Mouse (Mus musculus): Measurements from ENCODE around the gene Slit2. TPM values are rescaled to one million over a fixed set of nuclear protein-coding genes. Genes with fewer than 3 reads are reported as not detected.
"Not testable (repeated sequence)": the region's sequence is repeated elsewhere in the genome, so short reads cannot be mapped to it uniquely, and the experiment has no call there.

The Slit2 gene
- polyA plus RNA-seq, 1 experiment from 2014 or later, result 48.7 TPM

GRCm38 (mm10) chr5:48230430-48231080, 247.6 kb downstream of the Slit2 start:
- Histone ChIP-seq H3K9me3 (ENCODE audit: control insufficient read depth, low read depth, low read length) (no peaks in the 10 kb centered on the region), H3K36me3 (ENCODE audit: control insufficient read depth, insufficient read depth, low read length) (no peaks in the 10 kb centered on the region), H3K4me2 (replicated peaks; ENCODE audit: low read depth, low read length) (no peak overlapping the region), H3K27ac (ENCODE audit: low read length) (no peak overlapping the region), H3K4me1 (ENCODE audit: control insufficient read depth, insufficient read depth, low read length) (no peaks in the 10 kb centered on the region), H3K9ac (replicated peaks; ENCODE audit: low read depth, low read length) (no peak overlapping the region), H3K4me3 (ENCODE audit: low read depth, low read length) (no peak overlapping the region), H3K27me3 (ENCODE audit: control insufficient read depth, insufficient read depth, low read length) (no peaks in the 10 kb centered on the region)
- ATAC-seq (ENCODE audit: insufficient number of reproducible peaks, insufficient read depth, low FRiP score, low read depth), result no peak
- 77% methylated on average over 6 of the region's 6 CpGs for WGBS

- Histone ChIP-seq H3K36me3 (ENCODE audit: control insufficient read depth, insufficient read depth, low read length) (no peaks in the 10 kb centered on the region), H3K4me1 (ENCODE audit: control insufficient read depth, insufficient read depth, low read length) (no peaks in the 10 kb centered on the region), H3K9me3 (ENCODE audit: control insufficient read depth, low read depth, low read length) (no peaks in the 10 kb centered on the region), H3K4me2 (replicated peaks; ENCODE audit: low read depth, low read length) (no peak overlapping the region), H3K27ac (ENCODE audit: low read length) (no peak overlapping the region), H3K4me3 (ENCODE audit: low read depth, low read length) (no peak overlapping the region), H3K9ac (replicated peaks; ENCODE audit: low read depth, low read length) (no peak overlapping the region), H3K27me3 (ENCODE audit: control insufficient read depth, insufficient read depth, low read length) (no peaks in the 10 kb centered on the region)
- ATAC-seq (ENCODE audit: insufficient number of reproducible peaks, insufficient read depth, low FRiP score, low read depth), result no peak
- WGBS, result 75% methylated on average over 4 of the region's 4 CpGs
Observed at GRCm38 (mm10) chr5:48234728-48235127, 251.8 kb downstream of the Slit2 start.

- Histone ChIP-seq H3K4me1 (ENCODE audit: control insufficient read depth, insufficient read depth, low read length) (no peaks in the 10 kb centered on the region), H3K9me3 (ENCODE audit: control insufficient read depth, low read depth, low read length) (no peaks in the 10 kb centered on the region), H3K4me3 (ENCODE audit: low read depth, low read length) (no peak overlapping the region), H3K27ac (ENCODE audit: low read length) (no peak overlapping the region), H3K27me3 (ENCODE audit: control insufficient read depth, insufficient read depth, low read length) (no peaks in the 10 kb centered on the region), H3K4me2 (replicated peaks; ENCODE audit: low read depth, low read length) (no peak overlapping the region), H3K9ac (replicated peaks; ENCODE audit: low read depth, low read length) (no peak overlapping the region), H3K36me3 (ENCODE audit: control insufficient read depth, insufficient read depth, low read length) (no peaks in the 10 kb centered on the region)
- no peak for ATAC-seq (ENCODE audit: insufficient number of reproducible peaks, insufficient read depth, low FRiP score, low read depth)
- WGBS, result 82% methylated on average over 6 of the region's 6 CpGs
Observed at GRCm38 (mm10) chr5:48235270-48235669, 252.3 kb downstream of the Slit2 start.

GRCm38 (mm10) chr5:48240751-48241150, 257.8 kb downstream of the Slit2 start:
- not testable (repeated sequence) for H3K27ac ChIP-seq (ENCODE audit: low read length); H3K27me3 ChIP-seq (ENCODE audit: control insufficient read depth, insufficient read depth, low read length); H3K4me3 ChIP-seq (ENCODE audit: low read depth, low read length); H3K9ac ChIP-seq (replicated peaks; ENCODE audit: low read depth, low read length); H3K4me1 ChIP-seq (ENCODE audit: control insufficient read depth, insufficient read depth, low read length); ATAC-seq (ENCODE audit: insufficient number of reproducible peaks, insufficient read depth, low FRiP score, low read depth); H3K9me3 ChIP-seq (ENCODE audit: control insufficient read depth, low read depth, low read length); H3K4me2 ChIP-seq (replicated peaks; ENCODE audit: low read depth, low read length); H3K36me3 ChIP-seq (ENCODE audit: control insufficient read depth, insufficient read depth, low read length)
- WGBS, result 37% methylated on average over 6 of the region's 6 CpGs

- no peaks in the 10 kb centered on the region for H3K27me3 ChIP-seq (ENCODE audit: control insufficient read depth, insufficient read depth, low read length)
- no peak for ATAC-seq (ENCODE audit: insufficient number of reproducible peaks, insufficient read depth, low FRiP score, low read depth)
- 54% methylated on average over 4 of the region's 4 CpGs for WGBS
- no peak overlapping the region for H3K4me2 ChIP-seq (replicated peaks; ENCODE audit: low read depth, low read length)
- H3K4me1 ChIP-seq (ENCODE audit: control insufficient read depth, insufficient read depth, low read length), result no peaks in the 10 kb centered on the region
- no peak overlapping the region for H3K9ac ChIP-seq (replicated peaks; ENCODE audit: low read depth, low read length)
- no peak overlapping the region for H3K4me3 ChIP-seq (ENCODE audit: low read depth, low read length)
- H3K27ac ChIP-seq (ENCODE audit: low read length), result no peak overlapping the region
- no peaks in the 10 kb centered on the region for H3K9me3 ChIP-seq (ENCODE audit: control insufficient read depth, low read depth, low read length)
- H3K36me3 ChIP-seq (ENCODE audit: control insufficient read depth, insufficient read depth, low read length), result no peaks in the 10 kb centered on the region; the same call in 1 of the 2 replicates
Observed at GRCm38 (mm10) chr5:48248327-48248726, 265.4 kb downstream of the Slit2 start.

GRCm38 (mm10) chr5:48277561-48277960, 294.6 kb downstream of the Slit2 start:
- Histone ChIP-seq H3K4me2 (replicated peaks; ENCODE audit: low read depth, low read length) (no peak overlapping the region), H3K9ac (replicated peaks; ENCODE audit: low read depth, low read length) (no peak overlapping the region), H3K4me1 (ENCODE audit: control insufficient read depth, insufficient read depth, low read length) (no peaks in the 10 kb centered on the region), H3K4me3 (ENCODE audit: low read depth, low read length) (no peak overlapping the region), H3K27me3 (ENCODE audit: control insufficient read depth, insufficient read depth, low read length) (no peaks in the 10 kb centered on the region), H3K27ac (ENCODE audit: low read length) (no peak overlapping the region), H3K9me3 (ENCODE audit: control insufficient read depth, low read depth, low read length) (no peaks in the 10 kb centered on the region), H3K36me3 (ENCODE audit: control insufficient read depth, insufficient read depth, low read length) (no peaks in the 10 kb centered on the region)
- WGBS, result 69% methylated on average over 4 of the region's 4 CpGs
- ATAC-seq (ENCODE audit: insufficient number of reproducible peaks, insufficient read depth, low FRiP score, low read depth), result no peak

GRCm38 (mm10) chr5:48301186-48301585, 318.2 kb downstream of the Slit2 start:
- Histone ChIP-seq H3K4me3 (ENCODE audit: low read depth, low read length) (no peak overlapping the region), H3K27ac (ENCODE audit: low read length) (no peak overlapping the region), H3K9me3 (ENCODE audit: control insufficient read depth, low read depth, low read length) (no peaks in the 10 kb centered on the region), H3K4me2 (replicated peaks; ENCODE audit: low read depth, low read length) (no peak overlapping the region), H3K4me1 (ENCODE audit: control insufficient read depth, insufficient read depth, low read length) (no peaks in the 10 kb centered on the region), H3K9ac (replicated peaks; ENCODE audit: low read depth, low read length) (no peak overlapping the region), H3K36me3 (ENCODE audit: control insufficient read depth, insufficient read depth, low read length) (no peaks in the 10 kb centered on the region; the same call in 1 of the 2 replicates), H3K27me3 (ENCODE audit: control insufficient read depth, insufficient read depth, low read length) (no peaks in the 10 kb centered on the region)
- WGBS, result 98% methylated on average over 3 of the region's 3 CpGs
- no peak for ATAC-seq (ENCODE audit: insufficient number of reproducible peaks, insufficient read depth, low FRiP score, low read depth)

- Histone ChIP-seq H3K4me2 (replicated peaks; ENCODE audit: low read depth, low read length) (no peak overlapping the region), H3K27me3 (ENCODE audit: control insufficient read depth, insufficient read depth, low read length) (no peaks in the 10 kb centered on the region), H3K9me3 (ENCODE audit: control insufficient read depth, low read depth, low read length) (no peaks in the 10 kb centered on the region), H3K4me1 (ENCODE audit: control insufficient read depth, insufficient read depth, low read length) (no peaks in the 10 kb centered on the region), H3K9ac (replicated peaks; ENCODE audit: low read depth, low read length) (no peak overlapping the region), H3K4me3 (ENCODE audit: low read depth, low read length) (no peak overlapping the region), H3K36me3 (ENCODE audit: control insufficient read depth, insufficient read depth, low read length) (no peaks in the 10 kb centered on the region), H3K27ac (ENCODE audit: low read length) (no peak overlapping the region)
- WGBS, result 47% methylated on average over 6 of the region's 6 CpGs
- ATAC-seq (ENCODE audit: insufficient number of reproducible peaks, insufficient read depth, low FRiP score, low read depth), result no peak
Observed at GRCm38 (mm10) chr5:48315057-48315602, 332.2 kb downstream of the Slit2 start.

GRCm38 (mm10) chr5:48320597-48320996, 337.7 kb downstream of the Slit2 start:
- Histone ChIP-seq H3K36me3 (ENCODE audit: control insufficient read depth, insufficient read depth, low read length) (no peaks in the 10 kb centered on the region), H3K4me3 (ENCODE audit: low read depth, low read length) (no peak overlapping the region), H3K27ac (ENCODE audit: low read length) (no peak overlapping the region), H3K27me3 (ENCODE audit: control insufficient read depth, insufficient read depth, low read length) (no peaks in the 10 kb centered on the region), H3K4me2 (replicated peaks; ENCODE audit: low read depth, low read length) (no peak overlapping the region), H3K4me1 (ENCODE audit: control insufficient read depth, insufficient read depth, low read length) (no peaks in the 10 kb centered on the region), H3K9ac (replicated peaks; ENCODE audit: low read depth, low read length) (no peak overlapping the region), H3K9me3 (ENCODE audit: control insufficient read depth, low read depth, low read length) (no peaks in the 10 kb centered on the region)
- 36% methylated on average over 4 of the region's 4 CpGs for WGBS
- no peak for ATAC-seq (ENCODE audit: insufficient number of reproducible peaks, insufficient read depth, low FRiP score, low read depth)
